Mouse (Mus musculus) kidney, adult 11 months (tissue): ENCODE data around the gene Tiam2.
A peak's percentile ranks its signal among the peaks of the same experiment; 100 is the strongest.
"Not testable (repeated sequence)": the region's sequence is repeated elsewhere in the genome, so short reads cannot be mapped to it uniquely, and the experiment has no call there.

Experiments used
- DNase-seq: peaks from one replicate; pipeline ENCODE4 v3.0.0; 2022

Gene Tiam2

DNA sequence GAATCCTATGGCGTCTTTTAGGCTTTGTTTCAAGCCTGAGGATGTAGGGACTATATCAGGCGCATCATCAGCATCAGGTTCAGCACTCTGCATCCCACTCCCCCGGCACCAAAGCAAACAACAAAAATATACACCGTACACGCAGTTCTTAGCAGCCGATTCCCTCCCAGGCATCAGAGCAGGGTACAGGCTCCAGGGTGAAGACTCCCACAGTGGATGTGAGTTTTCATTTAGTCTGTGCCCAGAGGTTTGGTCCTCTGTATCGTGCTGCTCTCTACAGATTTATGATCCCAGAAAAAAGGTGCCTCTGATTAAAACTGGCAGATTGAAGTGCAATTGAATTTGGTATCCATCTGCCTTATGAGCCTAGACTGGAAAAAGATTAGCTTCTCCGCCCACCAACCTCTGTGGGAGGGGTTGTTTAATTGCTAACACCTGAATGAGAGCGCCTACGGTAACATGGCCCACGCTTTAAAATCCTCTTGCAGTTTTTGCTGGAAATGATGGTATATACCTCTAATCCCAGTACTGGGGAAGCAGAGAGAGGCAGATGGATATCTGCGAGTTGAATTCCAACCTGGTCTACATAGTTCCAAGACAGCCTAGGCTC lies 19.0 kb downstream of the Tiam2 start:
- DNase-seq: no peak

DNA sequence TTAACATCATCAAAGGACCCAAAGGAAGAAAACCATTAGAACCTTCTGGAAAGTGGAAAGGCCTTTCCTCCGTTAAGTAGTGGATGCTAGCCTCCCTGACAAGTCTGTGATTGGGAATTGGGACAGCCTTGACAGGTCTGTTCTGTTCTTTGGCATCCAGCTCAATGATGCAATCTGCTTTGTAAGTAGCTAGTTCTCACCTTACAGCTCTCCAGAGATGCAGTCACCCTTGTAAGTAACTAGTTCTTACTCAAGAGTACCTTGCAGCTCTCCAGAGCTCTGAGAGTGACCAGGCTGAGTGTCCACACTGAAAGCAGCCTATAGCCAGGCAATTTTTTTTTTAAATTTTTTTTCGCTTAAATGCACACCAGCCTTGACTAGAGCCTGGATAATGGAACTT lies 21.4 kb downstream of the Tiam2 start:
- DNase-seq: no peak

DNA sequence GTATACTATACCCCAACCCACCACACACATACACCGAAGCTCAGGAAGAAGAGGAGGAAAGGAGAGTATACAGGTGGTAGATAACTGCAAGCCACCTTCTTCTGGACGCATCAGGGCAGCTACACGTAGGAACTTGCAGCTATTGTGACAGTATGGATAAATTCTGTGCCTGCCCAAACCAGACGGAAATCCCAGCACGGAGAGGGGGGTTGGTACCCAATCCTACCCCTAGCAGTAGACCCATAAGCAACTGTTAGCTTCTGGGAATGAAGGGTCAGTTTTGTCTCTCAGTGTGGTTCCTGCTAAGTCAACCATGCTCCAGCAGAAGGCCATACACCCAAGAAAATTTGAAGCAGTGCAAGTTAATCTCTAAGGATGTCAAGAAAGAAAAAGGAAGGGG lies 23.0 kb downstream of the Tiam2 start:
- DNase-seq: no peak

DNA sequence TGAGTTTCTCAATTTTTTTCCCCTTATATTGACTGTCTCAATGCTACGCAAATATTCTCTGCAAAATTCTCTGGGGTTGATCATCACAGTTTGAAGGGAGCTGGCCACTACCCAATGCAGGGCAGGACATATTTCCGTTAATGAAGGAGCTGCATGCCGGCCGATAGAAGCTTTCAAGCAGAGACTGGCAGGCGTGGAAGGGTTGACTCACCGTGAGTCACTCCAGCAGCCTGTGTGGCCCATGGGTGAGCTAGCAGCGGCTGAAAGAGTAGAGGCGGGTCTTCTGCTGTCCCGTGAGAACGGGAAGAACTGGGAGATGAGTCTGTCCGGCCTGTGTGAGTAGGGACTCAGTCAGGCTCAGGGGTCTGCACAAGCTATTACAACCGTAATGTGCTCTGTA lies 23.6 kb downstream of the Tiam2 start:
- no peak for DNase-seq

GRCm38 (mm10) chr17:3350405-3350804 lies 24.0 kb downstream of the Tiam2 start:
- no peak for DNase-seq

GRCm38 (mm10) chr17:3351668-3352067 lies 25.3 kb downstream of the Tiam2 start:
- DNase-seq: peak; percentile 19

GRCm38 (mm10) chr17:3353141-3353540 lies 26.8 kb downstream of the Tiam2 start:
- not testable (repeated sequence) for DNase-seq

DNA sequence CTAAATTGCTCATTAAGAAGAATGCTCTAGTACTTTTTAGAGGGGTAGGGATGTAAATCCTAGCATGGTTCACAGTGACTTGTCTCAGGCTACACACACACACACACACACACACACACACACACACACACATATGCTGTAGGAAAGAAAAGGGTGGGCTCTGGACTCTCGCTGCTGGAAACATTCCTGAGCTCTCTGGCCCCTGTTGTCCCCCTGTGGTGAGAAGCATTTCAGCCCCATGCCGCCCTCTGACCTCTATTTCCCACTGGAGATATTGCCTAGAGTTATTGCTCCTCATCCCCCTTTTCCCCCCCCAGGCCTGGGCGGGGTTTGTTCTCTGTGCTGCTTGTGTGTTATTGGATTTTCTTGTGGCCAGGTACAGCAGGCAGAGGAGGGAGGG lies 28.5 kb downstream of the Tiam2 start:
- no peak for DNase-seq

DNA sequence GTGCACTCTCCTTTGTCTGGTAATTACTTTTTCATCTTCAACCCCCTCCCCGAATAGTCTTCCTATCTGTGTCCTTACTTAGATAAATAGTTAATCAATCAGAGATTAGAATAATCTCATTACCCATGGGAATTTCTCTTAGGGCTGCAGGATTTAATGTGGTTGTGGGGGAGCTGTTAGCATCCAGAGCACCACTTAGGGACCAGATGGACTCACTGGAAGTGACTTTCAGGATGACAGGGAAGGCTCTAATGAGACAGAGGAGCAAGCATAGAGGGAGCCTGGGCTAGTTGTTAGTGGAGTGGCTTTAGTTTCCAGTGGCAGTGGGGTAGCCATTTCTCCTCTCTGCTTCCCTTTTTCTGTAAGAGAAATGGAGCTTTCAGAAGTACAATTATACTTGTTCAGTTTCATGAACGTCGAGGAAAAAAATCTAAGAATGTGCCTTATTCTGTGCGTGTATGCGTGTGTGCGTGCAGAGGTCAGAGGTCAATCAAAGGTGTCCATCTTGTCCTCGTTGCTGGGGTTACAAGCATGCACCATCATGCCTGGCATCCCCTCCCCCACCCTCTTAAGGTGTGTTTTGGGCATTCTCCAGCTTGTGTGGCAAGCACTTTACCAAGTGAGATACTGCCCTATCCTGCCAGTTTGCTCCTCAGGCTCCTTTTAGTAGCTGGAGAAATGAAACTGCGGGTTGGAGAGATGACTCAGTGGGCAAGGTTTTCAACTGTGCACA lies 30.4 kb downstream of the Tiam2 start:
- no peak for DNase-seq

GRCm38 (mm10) chr17:3360236-3360635 lies 33.9 kb downstream of the Tiam2 start:
- DNase-seq: no peak

GRCm38 (mm10) chr17:3361751-3362150 lies 35.4 kb downstream of the Tiam2 start:
- DNase-seq: no peak

- DNase-seq: no peak
These were observed 36.8 kb downstream of the Tiam2 start for GRCm38 (mm10) chr17:3363216-3363615.

DNA sequence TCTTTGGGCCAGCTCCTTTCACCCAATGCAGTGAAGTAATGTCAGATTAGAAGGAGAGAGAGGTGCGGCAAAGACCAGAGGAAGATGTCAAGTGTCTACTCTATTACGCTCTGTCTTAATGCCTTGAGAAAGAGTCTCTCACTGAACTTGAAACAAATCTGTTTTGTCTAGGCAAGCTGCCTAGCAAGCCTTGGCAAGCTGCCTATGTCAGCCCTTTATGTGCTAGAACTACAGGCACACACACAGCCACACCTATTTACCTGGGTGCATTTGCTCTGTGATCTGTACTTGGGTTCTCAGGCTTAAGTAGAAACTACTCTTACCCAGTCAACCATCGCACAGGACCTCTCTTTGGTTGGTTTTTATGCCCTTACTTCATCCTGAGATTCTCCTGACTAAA lies 40.4 kb downstream of the Tiam2 start:
- DNase-seq: no peak

DNA sequence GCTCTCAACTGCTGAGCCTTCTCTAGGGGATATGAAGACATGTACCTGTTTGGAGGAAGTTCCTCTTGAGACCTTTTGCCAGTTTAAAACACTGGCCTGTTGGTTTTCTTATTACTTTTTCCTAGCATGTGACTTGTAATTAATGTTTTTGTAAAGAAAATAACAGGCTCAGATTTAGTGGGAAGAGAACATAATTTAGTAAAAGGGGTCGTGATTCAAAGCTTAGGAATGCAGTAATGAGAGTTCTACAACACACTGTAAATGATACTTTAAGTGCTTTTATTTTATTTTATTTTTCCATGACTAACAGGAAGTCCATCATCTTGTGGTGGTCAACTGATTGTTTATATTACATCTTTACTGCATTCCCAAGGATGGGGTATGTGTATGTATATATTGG lies 42.0 kb downstream of the Tiam2 start:
- DNase-seq: no peak

DNA sequence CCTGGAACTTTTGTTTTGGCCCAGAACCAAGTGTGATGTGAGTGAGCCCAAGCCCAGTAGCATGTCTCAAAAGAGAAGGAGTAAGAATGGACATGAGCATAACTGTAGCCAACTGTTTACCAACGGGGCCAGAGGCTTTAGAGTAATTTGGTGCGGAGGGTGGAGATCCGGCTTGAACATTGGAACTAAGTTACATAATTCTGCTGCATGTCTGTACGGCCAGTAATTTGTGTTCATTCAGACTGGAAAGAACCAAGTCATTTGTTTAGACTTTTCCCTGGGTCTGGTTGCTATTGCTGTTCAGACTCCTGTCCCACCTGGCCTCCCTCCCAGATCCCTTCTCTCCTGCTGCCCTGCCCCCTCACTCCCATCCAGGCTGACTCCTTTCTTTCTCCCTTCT lies 43.3 kb downstream of the Tiam2 start:
- DNase-seq: no peak

DNA sequence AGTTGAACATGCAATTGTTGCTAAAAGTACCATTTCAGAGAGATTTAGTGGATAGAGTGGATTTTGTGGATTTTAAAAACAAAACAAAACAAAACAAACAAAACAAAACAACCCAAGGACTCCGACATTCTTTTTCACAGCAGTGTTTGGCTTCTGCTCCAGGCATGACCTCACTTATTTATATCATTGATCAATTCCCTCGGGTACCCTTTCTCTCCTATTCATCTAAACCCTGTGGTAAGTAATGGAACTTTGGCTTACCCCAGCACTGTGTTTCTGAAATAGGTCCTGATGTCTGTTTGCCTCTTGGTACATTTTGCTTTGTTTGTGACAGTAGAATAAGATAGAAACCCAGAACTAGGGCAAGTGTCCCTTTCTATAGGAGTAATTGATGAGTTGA lies 52.2 kb downstream of the Tiam2 start:
- no peak for DNase-seq

DNA sequence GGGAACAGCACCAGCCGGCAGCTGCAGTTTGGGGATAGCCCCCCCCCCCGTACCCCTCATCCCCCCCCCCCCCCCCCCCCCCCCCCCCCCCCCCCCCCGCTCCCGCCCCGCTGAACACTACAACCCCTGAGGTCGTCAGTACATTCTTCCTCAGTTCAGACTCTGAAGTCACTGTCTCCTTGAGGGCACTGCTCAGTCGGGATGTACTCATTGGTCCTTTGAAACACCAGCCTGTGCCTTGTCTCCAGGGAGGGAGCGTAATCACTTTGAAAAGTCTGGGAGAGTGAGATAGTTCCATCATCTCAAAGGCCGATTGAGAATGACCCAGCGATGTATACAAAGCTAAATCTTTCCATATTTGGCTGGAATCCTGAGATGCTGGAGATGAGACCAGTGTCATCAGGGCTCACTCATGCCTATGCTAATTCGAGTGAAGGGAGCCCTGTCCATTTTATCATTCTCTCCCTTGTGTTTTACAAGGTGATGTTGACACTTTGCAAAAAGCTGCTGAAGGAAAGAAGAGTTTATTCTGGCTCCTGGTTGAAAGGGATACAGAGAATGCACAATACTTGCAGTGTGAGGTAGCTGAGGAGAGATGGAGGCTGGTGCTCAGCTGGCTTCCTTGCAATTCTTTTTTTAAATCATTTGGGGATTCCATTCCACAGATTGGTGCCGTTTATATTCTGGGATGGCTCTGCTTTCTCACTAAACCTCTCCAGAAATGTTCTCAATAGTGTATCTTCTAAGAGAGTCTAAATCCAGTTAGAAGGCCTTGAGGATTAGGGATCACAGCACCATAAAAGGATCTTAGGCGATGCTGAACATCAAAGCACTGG lies 53.6 kb downstream of the Tiam2 start:
- DNase-seq: no peak

DNA sequence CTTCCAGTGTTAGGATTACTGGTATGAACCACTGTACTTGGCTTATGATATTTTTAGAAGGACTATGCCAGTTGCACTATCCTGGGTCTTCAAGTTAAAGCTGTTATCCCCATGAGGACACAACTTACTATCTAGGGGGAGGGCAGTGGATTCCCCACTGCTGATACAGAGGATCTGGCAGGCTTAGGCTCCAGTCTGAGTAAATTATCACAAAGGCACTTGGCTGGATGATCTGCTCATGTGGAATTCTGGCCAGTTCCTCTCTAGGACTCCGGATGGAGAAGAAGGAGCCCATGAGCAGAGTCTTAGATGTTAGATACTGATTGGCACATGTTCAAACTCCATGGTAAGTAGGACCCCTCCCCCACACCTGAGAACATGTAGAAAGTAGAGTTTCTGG lies 59.0 kb downstream of the Tiam2 start:
- no peak for DNase-seq

- DNase-seq: no peak
These were observed 61.4 kb downstream of the Tiam2 start for GRCm38 (mm10) chr17:3387819-3388218.

DNA sequence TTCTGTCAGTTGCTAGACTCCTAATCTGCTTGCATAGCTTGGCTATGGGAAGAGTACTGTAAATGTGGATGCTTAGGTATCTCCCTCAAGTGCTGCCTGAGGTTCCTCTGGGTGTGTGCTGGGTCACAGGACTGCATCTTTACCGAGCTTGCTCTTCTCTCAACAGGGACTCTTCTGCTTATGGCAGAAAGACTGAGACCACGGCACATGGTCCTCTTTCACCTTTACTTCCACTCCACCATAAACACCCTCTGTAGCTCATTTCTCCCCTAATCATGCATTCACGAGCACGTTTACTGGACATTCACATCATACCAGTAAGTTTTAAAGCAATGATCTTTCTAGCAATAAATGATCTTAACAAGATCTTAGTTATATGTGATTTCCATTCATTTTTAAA lies 63.4 kb downstream of the Tiam2 start:
- no peak for DNase-seq

DNA sequence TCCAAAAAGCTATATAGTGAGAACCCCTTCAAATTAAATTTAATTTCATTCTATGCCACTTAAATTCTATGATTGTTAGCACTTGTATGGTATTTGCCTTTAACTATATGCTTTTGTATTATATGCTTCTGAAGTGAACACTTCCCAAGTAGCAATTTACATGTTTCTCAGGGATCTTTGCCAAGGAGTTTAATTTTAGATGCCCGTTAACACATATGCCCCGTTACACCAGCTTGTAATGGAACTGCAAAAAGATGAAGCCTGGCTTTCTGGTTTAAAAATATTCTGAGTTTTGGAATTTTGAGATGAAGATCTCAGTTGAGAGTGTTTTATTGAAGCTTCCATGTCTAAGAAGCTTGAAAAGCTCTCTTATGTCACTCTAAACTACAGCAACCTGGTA lies 67.6 kb downstream of the Tiam2 start:
- DNase-seq: no peak

GRCm38 (mm10) chr17:3394985-3395384 lies 68.6 kb downstream of the Tiam2 start:
- DNase-seq: no peak

- DNase-seq: no peak
These were observed 70.5 kb downstream of the Tiam2 start for GRCm38 (mm10) chr17:3396881-3397281.

DNA sequence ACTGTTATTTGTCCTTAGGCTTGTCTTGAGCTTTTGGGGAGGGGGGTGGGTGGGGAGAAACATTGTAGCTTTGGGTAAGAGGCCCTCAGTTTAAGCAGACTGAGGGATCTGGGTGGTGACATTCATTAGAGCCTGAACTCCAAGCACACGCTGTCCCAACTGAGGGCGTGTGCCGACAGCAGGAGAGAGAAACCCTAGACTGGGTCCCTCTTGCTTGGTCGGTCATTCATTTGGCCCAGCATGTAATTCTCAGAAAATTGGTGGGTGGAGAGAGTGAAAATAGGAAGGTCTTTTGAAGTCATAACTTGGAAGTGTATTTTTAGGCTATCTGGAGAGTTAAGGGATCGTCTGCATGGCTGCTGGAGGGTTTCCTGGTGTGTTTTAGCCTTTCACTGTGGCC lies 71.5 kb downstream of the Tiam2 start:
- DNase-seq: no peak
